Mouse (Mus musculus) myocyte (in vitro differentiated cells): ENCODE measurements around the gene Nrp1.

Experiments
- CEBPB ChIP-seq: IDR thresholded peaks from 2 replicates; pipeline ENCODE4 v1.6.1; 2011; ENCODE audit warnings: mild to moderate bottlenecking, moderate library complexity; ENCODE audit not compliant: poor library complexity, insufficient read depth, severe bottlenecking
- E2F4 ChIP-seq: IDR thresholded peaks from one replicate; pipeline ENCODE4 v1.6.1; 2011; ENCODE audit warnings: mild to moderate bottlenecking, control low read depth, moderate library complexity; ENCODE audit not compliant: insufficient read depth
- MYOG ChIP-seq, 3 experiments: IDR thresholded peaks; one replicate each; pipeline ENCODE4 v1.6.1; 2011; ENCODE audit warnings: control low read depth in 2 of 3, low read depth in 2 of 3, mild to moderate bottlenecking in 2 of 3; ENCODE audit not compliant: insufficient read length in 2 of 3, control insufficient read depth in 1 of 3, insufficient read depth in 1 of 3
- POLR2A ChIP-seq: IDR thresholded peaks from one replicate; pipeline ENCODE4 v1.6.1; 2011; ENCODE audit warnings: low read depth, mild to moderate bottlenecking, control low read depth, moderate library complexity; ENCODE audit not compliant: insufficient read length
- TCF12 ChIP-seq: IDR thresholded peaks from one replicate; pipeline ENCODE4 v1.6.1; 2011; ENCODE audit warnings: mild to moderate bottlenecking, control low read depth; ENCODE audit not compliant: poor library complexity, insufficient read depth, severe bottlenecking
- USF1 ChIP-seq: IDR thresholded peaks from one replicate; pipeline ENCODE4 v1.6.1; 2011; ENCODE audit warnings: low read depth, mild to moderate bottlenecking, control low read depth, moderate library complexity

GRCm38 (mm10) chr8:128335976-128336375, 22.4 kb upstream of the Nrp1 start:
- no peak for TF ChIP-seq USF1
- TF ChIP-seq POLR2A: no peak
- no peak for TF ChIP-seq E2F4
- TF ChIP-seq CEBPB: no peak
- TF ChIP-seq TCF12: no peak
- no peak for TF ChIP-seq MYOG (IDR thresholded peaks at IDR 0.05; ENCODE audit: control insufficient read depth in 1 of 3, insufficient read depth in 1 of 3, insufficient read length in 2 of 3, low read depth in 2 of 3)
